Mouse (Mus musculus) lung, postnatal 0 days (tissue): ENCODE data around the gene 2410131K14Rik. TPM values are rescaled to one million over a fixed set of nuclear protein-coding genes. Genes with fewer than 3 reads are reported as not detected.

Experiments
- ATAC-seq: fragments of 200-750 bp; cut with Nextera tagmentation; 2 replicates; pipeline ENCODE4 v1.8.0; 2017; ENCODE audit warnings: moderate library complexity
- DNase-seq: peaks from one replicate; pipeline ENCODE4 v3.0.0-alpha.2; 2016; ENCODE audit warnings: low spot score
- H3K27ac ChIP-seq: fragments of 300-500 bp; sonication (generic); 2 replicates; pipeline ENCODE4 v1.5.1; 2014; ENCODE audit warnings: antibody characterized with exemption, mild to moderate bottlenecking, low read length, mixed read lengths
- H3K27me3 ChIP-seq: fragments of 300-500 bp; sonication (generic); replicated peaks from 2 replicates; pipeline ENCODE4 v1.6.1; 2014; ENCODE audit warnings: low read length, mixed read lengths; ENCODE audit not compliant: insufficient read depth
- H3K36me3 ChIP-seq: fragments of 300-500 bp; sonication (generic); 2 replicates; pipeline ENCODE4 v1.6.1; 2014; ENCODE audit warnings: low read length, mixed read lengths; ENCODE audit not compliant: insufficient read depth
- H3K4me1 ChIP-seq: fragments of 300-500 bp; sonication (generic); 2 replicates; pipeline ENCODE4 v1.6.1; 2014; ENCODE audit warnings: antibody characterized with exemption, low read depth, low read length, mixed read lengths; ENCODE audit not compliant: insufficient read depth
- H3K4me2 ChIP-seq: fragments of 300-500 bp; sonication (generic); replicated peaks from 2 replicates; pipeline ENCODE4 v1.6.1; 2014; ENCODE audit warnings: low read depth, mild to moderate bottlenecking, low read length, moderate library complexity, mixed read lengths
- H3K4me3 ChIP-seq: fragments of 300-500 bp; sonication (generic); 2 replicates; pipeline ENCODE4 v1.5.1; 2014; ENCODE audit warnings: low read depth, low read length
- H3K9ac ChIP-seq: fragments of 300-500 bp; sonication (generic); replicated peaks from 2 replicates; pipeline ENCODE4 v1.6.1; 2014; ENCODE audit warnings: low read depth, mild to moderate bottlenecking
- H3K9me3 ChIP-seq: fragments of 300-500 bp; sonication (generic); 2 replicates; pipeline ENCODE4 v1.6.1; 2016; ENCODE audit warnings: low read length, mixed read lengths
- CTCF ChIP-seq: IDR thresholded peaks from 2 replicates; pipeline ENCODE4 v1.5.1; 2016; ENCODE audit warnings: antibody characterized with exemption, mild to moderate bottlenecking
- EP300 ChIP-seq: IDR thresholded peaks from 2 replicates; pipeline ENCODE4 v1.6.1; 2016; ENCODE audit warnings: antibody characterized with exemption, mild to moderate bottlenecking, control low read depth
- WGBS: fragments of 180-500 bp; shearing (Covaris S2); extraction: QIAGEN DNeasy Blood & Tissue Kit; methylation state at CpG from one replicate; pipeline ENCODE4 v1.1.7; 2014; 5-methylcytosine and 5-hydroxymethylcytosine counted together
- polyA plus RNA-seq: library from polyadenylated mRNA; unstranded; fragments of >200 nt; fragmentation: Nextera tagmentation; extraction: Ambion mirVana; gene quantifications from 2 replicates; pipeline ENCODE4 v1.2.1, GENCODE M21; 2015

Gene 2410131K14Rik
- polyA plus RNA-seq, 1 experiment from 2014 or later: 4.9 TPM

DNA sequence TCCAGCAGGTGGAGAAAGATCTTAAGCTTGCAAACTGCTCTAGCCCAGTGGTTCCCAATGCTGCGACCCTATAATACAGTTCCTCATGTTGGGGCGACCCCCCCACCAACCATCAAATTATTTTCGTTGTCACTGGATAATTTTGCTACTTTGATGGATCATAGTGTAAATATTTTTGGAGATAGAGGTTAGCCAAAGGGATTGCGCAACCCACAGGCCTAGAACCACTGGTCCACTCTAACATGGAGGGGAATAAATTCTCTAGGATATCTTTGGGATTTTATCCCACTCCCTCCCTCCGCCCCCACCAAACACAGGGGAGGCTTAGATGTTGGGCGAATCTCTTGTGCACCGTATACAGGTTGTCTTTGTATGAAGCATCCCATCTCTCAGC, 49.8 kb downstream of the 2410131K14Rik start:
- TF ChIP-seq CTCF (no peak), EP300 (no peak)
- ATAC-seq: no peak
- no peak overlapping the region for H3K4me3 ChIP-seq
- 66% methylated on average over 7 of the region's 7 CpGs for WGBS
- no peaks in the 10 kb centered on the region for H3K4me1 ChIP-seq
- no peak for DNase-seq
- peak overlapping the region; percentile 53; the same call in 1 of the 2 replicates for H3K4me2 ChIP-seq
- no peak overlapping the region; the same call in 1 of the 2 replicates for H3K27ac ChIP-seq
- H3K36me3 ChIP-seq: no peaks in the 10 kb centered on the region
- no peaks in the 10 kb centered on the region for H3K27me3 ChIP-seq
- H3K9ac ChIP-seq: no peak overlapping the region
- no peaks in the 10 kb centered on the region for H3K9me3 ChIP-seq

DNA sequence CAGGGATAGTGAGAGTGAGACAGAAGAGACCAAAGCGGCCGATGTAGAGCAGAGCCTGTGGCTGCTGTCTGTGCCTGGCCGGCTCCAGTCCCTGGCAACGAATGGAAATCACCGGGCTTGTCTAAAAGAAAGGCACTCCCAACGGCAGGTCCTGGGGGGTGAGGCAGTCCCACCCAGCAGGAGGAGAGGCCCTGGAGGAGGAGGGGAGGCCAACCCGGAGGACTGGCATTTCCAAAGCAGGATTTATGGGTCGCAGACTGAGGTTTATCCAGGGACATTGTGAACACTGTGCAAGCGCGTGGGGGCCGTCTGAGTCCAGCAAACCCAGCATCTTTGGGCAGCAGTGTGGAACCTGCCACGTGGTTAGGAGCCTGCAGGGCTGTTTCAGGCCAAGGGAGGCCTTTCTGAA, 52.3 kb downstream of the 2410131K14Rik start:
- DNase-seq: no peak
- Histone ChIP-seq H3K4me1 (no peaks in the 10 kb centered on the region), H3K36me3 (no peaks in the 10 kb centered on the region), H3K9ac (no peak overlapping the region), H3K4me2 (no peak overlapping the region), H3K9me3 (no peaks in the 10 kb centered on the region), H3K27me3 (no peaks in the 10 kb centered on the region), H3K27ac (no peak overlapping the region), H3K4me3 (no peak overlapping the region)
- no peak for TF ChIP-seq CTCF
- TF ChIP-seq EP300: no peak
- ATAC-seq: no peak
- WGBS: 37% methylated on average over 12 of the region's 12 CpGs

DNA sequence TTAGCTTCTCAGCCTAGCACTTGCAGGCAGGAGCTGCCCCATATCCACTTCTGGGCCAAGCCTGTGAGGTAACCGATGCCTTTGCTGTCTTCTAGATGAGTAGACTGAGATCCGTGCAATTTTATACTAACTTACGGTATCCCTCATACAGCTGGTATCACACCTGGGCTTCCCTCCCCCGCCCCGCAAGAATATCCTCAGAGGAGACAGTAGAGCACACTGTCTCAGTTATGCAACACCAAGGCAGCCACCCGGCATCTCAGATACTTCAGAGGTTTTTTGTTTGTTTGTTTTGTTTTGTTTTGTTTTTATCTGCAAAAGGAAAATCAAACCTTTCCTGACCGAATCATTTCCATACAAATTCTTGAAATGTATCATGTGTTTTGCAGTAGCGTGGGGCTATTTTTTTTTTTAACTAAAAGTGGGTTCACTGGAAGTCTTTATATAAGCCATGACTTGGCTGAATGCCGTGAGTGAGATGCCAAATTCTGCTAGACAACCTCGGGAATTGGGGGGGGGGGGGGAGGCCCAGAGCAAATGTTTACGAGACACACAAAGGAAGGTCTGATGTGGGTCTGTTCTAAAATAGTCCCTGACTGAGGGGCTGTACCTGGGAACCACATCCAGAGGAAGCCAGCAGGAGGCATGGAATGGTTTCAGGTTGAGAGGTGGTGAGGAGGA, 54.8 kb downstream of the 2410131K14Rik start:
- no peak for TF ChIP-seq CTCF
- Histone ChIP-seq H3K27ac (no peak overlapping the region), H3K9me3 (no peaks in the 10 kb centered on the region), H3K36me3 (no peaks in the 10 kb centered on the region), H3K4me1 (no peaks in the 10 kb centered on the region), H3K4me3 (no peak overlapping the region), H3K9ac (no peak overlapping the region), H3K4me2 (no peak overlapping the region), H3K27me3 (no peaks in the 10 kb centered on the region)
- DNase-seq (no peak), ATAC-seq (no peak)
- WGBS: 58% methylated on average over 11 of the region's 11 CpGs

DNA sequence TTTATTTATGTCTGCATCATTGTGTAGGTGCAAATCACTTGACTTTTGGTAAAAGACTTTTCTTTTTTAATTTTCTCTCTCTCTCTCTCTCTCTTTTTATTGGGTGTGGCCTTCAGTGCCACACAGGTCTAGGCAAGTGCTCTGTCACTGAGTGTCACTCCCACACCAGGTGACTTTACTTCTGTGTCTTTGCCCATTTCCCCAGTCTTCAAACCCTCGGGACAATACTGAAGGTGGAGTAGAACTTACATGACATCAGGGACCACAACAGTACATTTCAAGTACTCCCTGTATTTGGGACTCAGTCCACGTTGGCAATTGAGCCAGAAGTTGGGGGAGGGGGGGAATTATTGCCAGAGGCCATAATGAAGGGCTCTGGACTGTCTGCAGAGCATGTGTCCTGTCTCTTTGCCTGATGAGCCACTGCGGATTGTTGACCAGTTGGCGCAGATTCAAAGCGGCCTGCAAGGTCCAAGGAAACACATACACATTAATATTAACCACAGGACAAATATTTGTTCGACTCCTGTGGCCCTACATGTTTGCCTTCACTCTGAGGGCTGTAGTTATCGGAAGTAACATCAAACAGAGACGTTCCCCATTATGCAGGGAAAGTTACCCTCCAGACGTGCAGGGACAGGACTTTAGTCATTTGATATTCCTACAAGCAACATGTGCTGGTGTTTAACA, 57.6 kb downstream of the 2410131K14Rik start:
- Histone ChIP-seq H3K4me1 (no peaks in the 10 kb centered on the region), H3K36me3 (no peaks in the 10 kb centered on the region), H3K27me3 (no peaks in the 10 kb centered on the region), H3K4me2 (no peak overlapping the region), H3K9me3 (no peaks in the 10 kb centered on the region), H3K4me3 (no peak overlapping the region), H3K27ac (no peak overlapping the region), H3K9ac (no peak overlapping the region)
- TF ChIP-seq CTCF (no peak), EP300 (no peak)
- WGBS: 21% methylated on average over 9 of the region's 9 CpGs
- ATAC-seq: peak; percentile 48
- peak; percentile 36 for DNase-seq

- no peaks in the 10 kb centered on the region for H3K36me3 ChIP-seq
These were observed 60.1 kb downstream of the 2410131K14Rik start for GRCm38 (mm10) chr5:118304970-118305618.

GRCm38 (mm10) chr5:118310389-118310788, 65.4 kb downstream of the 2410131K14Rik start:
- Histone ChIP-seq H3K9ac (no peak overlapping the region), H3K27me3 (no peaks in the 10 kb centered on the region), H3K9me3 (no peaks in the 10 kb centered on the region), H3K36me3 (no peaks in the 10 kb centered on the region), H3K4me3 (no peak overlapping the region), H3K27ac (no peak overlapping the region), H3K4me2 (no peak overlapping the region), H3K4me1 (no peaks in the 10 kb centered on the region)
- WGBS: 57% methylated on average over 6 of the region's 6 CpGs
- TF ChIP-seq EP300 (no peak), CTCF (no peak)
- DNase-seq: no peak
- ATAC-seq: no peak

More at GRCm38 (mm10) chr5:118304970-118305618, 60.1 kb downstream of the 2410131K14Rik start:
- Histone ChIP-seq H3K9ac (no peak overlapping the region), H3K4me1 (no peaks in the 10 kb centered on the region), H3K9me3 (no peaks in the 10 kb centered on the region), H3K27ac (no peak overlapping the region), H3K27me3 (no peaks in the 10 kb centered on the region), H3K4me3 (no peak overlapping the region), H3K4me2 (no peak overlapping the region)
- TF ChIP-seq EP300: no peak
- no peak for TF ChIP-seq CTCF
- 58% methylated on average over 19 of the region's 19 CpGs for WGBS
- DNase-seq: no peak
- ATAC-seq: no peak
